Mouse (Mus musculus) left cerebral cortex, postnatal 4 days (tissue): ENCODE measurements around the gene Gm34653. TPM values are rescaled to one million over a fixed set of nuclear protein-coding genes. Genes with fewer than 3 reads are reported as not detected.
A peak's percentile ranks its signal among the peaks of the same experiment; 100 is the strongest.
"Not testable (repeated sequence)": the region's sequence is repeated elsewhere in the genome, so short reads cannot be mapped to it uniquely, and the experiment has no call there.

ENCODE experiments used
- DNase-seq: peaks from one replicate; pipeline ENCODE4 v3.0.0-alpha.2; 2022
- intact Hi-C: fragments of 180-260 bp; cut with DNase I; formaldehyde crosslinking; loops from one replicate; pipeline ENCODE4 v1.15.1; 2025
- total RNA-seq, 2 experiments: library from RNA; stranded (reverse); gene quantifications; 2 replicates each; pipeline ENCODE4 v1.2.3; 2021

Gm34653 gene
- total RNA-seq = not detected

DNA sequence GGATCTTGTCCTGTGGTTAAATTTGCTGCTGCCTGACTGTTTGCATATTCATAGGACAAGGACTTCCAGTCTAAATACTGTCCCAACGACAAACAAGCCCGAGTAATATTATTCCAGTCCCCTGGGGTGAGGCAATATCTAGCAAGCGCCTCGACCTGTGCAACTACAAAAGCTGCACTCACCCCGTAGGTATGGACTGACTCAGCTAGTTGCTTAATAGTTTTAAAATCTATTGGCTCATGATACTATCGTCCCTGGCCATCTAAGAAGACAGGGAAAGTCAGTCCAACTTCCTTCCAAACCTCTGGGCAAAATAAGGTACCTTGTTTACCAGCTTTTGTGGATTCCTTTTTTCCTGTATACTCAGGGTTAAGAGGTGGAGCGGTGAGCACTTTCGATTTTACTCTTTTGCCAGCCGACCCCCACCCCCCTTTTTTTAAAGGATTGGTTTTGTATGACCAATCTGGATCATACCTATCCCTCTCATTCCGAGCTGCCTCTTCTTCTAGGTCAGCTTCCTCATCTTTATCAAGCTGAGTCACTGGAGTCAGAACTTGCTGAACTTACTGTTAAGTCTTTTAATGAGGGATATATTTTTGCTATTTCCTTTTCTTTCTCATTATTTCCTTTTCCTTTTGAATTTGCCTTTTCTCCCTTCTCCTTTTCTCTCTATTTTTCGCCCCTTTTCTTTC, at the start of gene Gm34653:
Gene Gm34653, plus strand, starts transcription at position 242 of the 692 bp plus-strand sequence.
- DNase-seq, intact Hi-C loops: not testable (repeated sequence)

DNA sequence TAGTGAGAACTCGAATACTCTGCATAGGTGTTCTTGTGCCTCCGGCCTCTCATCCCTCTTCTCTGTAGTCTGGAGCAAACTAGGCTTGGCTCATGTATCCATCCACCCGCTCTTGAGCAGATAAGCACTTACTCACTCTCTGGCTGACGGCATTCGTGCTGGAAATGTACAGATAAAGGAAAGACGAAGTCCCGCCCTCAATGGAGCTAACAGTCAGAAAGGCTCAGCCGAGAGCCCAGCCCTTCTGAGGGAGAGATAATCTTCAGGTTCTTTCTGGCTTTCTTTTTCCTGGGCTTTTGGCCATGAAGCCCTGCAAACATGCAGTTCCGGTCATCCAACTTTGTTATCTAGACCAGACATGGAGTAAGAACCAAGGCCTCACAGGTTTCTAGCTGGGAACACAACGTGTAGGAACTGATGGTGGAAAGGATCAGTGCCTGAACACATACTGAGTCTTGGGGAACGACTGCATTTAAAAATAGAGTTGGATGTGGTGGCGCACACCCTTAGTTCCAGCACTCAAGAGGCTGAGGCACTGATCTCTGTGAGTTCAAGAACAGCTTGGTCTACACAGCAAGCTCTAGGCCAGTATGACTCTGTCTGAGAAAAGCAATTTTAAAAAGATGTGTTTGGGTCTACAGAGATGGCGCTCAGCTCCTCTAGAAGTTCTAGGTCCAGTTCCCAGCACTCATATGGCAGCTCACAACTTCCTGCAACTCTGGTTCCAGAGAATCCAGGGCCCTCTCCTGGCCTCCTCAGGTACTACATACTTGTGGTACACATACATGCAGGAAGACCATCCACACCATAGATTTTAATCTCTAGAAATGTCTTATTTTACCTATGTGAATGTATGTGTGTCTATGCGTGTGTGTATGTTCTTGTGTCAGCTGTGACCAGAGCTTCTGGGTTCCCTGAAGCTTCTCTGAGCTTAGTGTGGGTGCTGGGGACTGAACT, 49.5 kb upstream of the Gm34653 start:
- DNase-seq = no peak
- intact Hi-C loops = no loop called here

DNA sequence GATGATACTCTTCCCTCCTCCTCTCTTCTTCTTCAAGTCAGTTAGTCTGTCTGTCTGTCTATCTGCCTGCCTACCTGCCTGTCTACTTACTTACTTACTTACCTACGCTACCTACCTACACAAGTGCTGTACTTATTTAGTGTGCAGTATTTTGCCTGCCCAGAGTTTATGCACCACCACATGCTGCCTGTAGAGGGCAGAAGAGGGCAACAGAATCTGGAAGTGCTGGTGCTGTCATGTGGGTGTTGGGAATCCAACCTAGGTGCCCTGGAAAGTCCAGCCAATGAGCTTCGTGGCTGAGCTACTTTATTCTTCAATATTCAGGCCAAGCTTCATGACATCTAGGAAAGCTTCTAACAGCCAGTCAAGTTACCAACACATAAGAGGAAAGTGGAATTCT, 48.7 kb upstream of the Gm34653 start:
- intact Hi-C loops = no loop called here
- DNase-seq = no peak

DNA sequence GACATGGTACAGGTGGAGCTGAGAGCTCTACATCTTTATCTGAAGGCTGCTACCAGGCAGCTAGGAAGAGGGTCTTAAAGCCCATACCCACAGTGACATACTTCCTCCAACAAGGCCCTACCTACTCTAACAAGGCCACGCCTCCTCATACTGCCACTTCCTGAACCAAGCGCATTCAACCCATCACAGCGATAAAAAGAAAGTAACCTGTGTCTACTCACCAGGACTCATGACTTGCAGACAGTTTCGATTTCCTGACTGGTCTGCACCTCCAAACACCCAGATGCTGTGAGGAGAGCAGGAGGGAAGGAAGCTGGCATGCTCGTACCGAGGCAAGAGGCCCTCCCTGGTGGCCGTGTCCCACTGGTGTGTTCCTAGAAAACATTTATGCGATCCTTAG, 42.5 kb upstream of the Gm34653 start:
- no peak for DNase-seq
- intact Hi-C loops = no loop called here

DNA sequence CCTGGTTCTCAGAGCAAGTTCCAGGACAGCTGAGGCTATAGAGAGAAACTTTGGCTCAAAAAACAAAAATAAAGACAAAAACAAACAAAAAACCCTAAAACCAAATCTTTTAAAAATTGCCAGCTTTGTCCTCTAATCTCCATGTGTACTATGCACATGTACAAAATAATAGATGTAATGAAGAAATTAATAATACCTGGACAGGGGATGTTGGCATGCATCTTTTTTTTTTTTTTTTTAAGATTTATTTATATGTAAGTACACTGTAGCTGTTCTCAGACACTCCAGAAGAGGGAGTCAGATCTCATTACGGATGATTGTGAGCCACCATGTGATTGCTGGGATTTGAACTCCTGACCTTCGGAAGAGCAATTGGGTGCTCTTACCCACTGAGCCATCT, 40.3 kb upstream of the Gm34653 start:
- intact Hi-C loops, DNase-seq: not testable (repeated sequence)

DNA sequence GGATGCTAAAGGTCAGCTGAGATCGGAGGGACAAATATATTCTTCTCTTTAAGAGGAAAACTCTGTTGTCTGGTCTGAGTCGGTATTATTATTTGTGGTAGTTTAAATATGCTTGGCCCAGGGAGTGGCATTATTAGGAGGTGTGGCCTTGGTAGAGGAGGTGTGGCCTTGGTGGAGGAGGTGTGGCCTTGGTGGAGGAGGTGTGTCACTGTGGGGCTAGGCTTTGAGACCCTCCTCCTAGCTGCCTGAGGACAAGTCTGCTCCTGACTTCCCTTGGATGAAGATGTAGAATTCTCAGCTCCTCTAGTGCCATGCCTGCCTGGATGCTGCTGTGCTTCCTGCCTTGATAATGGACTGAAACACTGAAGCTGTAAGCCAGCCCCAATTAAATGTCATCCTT, 38.3 kb upstream of the Gm34653 start:
- intact Hi-C loops = no loop called here
- DNase-seq = no peak

DNA sequence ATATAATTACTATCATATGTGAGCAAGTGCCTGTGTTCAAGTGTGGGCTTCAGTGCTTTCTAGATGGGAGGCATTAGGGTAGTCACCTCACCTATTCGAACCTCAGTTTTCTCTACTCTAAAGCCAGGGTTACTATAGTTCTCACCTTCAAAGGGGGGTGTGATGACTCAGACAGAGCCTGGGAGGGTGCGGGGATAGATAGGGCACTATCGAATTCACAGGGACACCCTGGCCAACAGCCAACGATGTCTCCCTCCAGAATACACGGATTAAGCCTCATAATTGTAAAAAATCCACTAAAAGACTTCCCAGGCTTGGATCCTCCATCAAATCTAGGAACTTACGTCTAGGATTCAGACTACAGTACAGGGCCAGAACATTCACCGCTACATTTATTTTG, 37.4 kb upstream of the Gm34653 start:
- intact Hi-C loops = no loop called here
- DNase-seq = no peak

DNA sequence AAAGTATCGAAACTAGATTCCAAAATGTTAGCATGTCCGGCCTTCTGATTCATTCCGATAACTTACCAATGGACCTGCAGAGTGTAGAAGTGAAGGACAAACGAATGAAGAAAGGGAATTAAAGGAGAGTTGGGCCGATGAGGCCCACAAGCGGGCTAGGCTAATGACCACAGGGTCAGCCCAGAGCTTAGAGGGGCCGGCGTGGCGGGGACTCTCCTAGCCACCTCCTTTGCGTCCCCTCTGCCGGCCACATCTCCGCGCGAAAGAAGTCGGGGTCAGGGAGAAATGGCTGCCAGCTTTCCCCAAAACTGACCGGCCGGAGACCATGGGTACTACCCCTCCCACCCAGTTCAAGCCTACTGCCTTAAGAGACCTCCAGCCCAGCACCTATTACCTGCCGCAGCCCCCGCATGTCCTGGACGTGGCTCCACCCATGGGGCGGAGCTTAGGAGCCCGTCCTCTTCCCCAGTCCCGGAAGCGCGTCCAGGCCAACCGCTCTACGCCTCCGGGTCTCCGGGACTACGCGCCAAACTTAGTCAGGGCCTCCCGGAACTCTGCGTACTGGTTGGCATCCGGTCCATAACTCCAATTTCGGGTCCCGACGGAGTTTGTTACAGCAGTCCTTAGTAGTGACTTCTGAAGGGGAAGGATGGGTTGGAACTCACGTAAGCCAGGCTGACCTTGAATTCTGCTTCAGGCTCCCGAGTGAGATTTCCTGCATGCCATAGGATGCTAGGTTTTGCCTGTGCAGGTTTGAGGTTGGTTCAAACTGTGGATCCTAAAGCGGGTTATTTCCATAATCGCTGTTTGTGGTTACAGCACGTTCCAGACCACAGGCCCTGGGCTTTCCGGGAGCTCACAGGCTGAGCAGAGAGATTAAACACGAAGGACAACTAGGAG, 33.2 kb upstream of the Gm34653 start, which contains the start of gene Rabepk:
Gene Rabepk, minus strand, starts transcription at position 556 of the 900 bp plus-strand sequence.
- intact Hi-C loops = no loop called here
- DNase-seq = peak; percentile 72

DNA sequence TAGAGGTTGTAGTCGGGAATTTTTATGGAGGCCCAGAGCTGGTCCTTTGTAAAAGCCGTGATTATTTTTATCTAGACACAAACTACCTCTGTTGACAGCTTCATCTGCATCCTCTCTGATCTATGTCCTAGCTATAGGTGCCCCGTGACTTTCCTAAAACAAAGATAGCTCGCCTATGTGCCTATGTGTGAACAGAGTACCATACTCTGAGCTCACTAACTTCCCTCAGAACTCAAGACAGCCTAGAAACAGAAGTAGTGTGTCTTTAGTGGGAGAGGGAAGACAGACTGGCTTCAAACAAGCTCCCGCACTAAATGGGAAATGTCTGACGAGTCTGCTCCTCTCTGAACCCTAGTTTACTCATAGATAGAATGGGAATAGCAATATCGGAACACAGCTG, 32.4 kb upstream of the Gm34653 start:
- intact Hi-C loops = no loop called here
- no peak for DNase-seq

DNA sequence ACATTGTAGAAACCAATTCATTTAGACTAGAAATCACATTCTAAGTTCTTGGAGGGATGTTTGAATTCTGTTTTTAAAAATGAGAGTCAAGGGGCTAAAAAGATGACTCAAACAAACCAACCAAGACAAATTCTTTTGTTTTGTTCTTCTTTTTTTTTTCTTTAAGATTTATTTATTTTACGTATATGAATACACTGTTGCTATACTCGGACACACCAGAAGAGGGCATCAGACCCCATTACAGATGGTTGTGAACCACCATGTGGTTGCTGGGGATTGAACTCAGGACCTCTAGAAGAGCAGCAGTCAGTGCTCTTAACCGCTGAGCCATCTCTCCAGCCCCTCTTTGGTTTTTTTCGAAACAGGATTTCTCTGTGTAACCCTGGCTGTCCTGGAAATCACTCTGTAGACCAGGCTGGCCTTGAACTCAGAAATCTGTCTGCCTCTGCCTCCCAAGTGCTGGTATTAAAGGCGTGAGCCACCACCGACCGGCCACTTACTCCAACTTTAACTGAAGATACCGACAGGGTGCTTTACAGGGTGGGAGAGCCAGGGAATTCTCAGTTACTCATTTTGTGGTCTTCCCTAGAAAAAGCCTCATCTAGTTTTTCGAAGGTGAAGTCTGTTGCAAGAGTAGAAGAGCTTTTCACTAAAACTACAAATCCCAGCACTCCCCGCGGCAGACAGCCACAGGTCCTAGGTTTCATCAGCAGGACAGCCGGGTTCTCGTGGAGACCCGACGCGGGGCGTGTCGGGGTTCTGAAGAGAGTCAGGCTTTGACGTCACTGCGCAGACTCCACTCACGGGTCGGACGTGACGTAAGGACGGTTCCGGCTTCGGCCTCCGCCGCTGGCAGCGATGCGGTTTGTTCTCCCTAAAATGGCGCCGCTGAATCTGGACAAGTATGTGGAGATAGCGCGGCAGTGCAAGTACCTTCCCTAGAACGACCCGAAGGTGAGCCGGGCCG, 31.0 kb upstream of the Gm34653 start:
- intact Hi-C loops = no loop called here

DNA sequence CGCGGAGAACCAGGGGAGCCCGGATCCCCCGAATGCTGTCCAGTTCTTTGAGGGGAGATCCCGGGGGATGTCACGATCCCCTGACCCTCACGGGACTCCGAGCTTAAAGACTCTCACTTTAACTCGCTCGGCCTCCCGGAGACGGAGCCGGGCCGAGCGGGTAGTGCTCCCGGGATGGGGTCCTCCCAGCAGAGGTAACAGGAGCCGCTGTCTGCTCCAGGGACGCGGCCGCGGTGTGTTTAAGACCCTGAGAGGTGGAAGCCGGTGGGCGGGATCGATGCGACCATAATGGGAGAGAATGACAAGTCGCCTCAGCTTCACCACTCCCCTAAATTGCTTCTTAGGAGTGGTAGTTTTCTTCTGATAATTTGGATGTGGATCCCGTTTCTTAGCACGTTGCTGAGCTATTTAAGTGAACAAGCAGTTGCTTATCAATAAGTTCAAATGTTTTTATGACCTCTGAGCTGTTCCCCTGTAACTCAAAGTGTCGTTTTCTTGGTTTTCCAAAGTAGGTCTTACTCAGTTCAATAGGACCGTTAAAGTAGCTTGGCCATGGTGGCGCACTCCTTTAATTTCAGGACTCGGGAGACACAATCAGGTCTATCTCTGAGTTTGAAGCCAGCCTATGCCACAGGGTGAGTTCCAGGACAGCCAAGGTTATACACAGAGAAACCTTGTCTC, 30.1 kb upstream of the Gm34653 start:
- intact Hi-C loops, DNase-seq: not testable (repeated sequence)

More for the DNA sequence above, 31.0 kb upstream of the Gm34653 start:
- DNase-seq = peak; percentile 97

DNA sequence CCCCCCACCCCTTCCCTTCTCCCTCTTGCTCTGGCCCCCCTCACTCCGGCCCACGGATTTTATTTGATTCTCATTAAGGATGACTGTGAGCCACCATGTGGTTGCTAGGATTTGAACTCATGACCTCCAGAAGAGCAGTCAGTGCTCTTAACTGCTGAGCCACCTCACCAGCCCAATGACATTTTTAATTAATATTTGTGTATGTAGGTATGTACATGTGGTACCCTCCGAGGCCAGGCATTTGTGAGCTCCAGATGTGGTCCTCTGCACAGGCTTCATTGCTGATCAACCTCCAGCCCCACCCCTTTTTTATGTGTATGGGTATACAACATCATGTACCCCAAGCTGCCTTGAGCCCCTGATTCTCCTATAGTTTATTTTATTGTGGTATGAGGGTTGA, 29.1 kb upstream of the Gm34653 start:
- DNase-seq = no peak

DNA sequence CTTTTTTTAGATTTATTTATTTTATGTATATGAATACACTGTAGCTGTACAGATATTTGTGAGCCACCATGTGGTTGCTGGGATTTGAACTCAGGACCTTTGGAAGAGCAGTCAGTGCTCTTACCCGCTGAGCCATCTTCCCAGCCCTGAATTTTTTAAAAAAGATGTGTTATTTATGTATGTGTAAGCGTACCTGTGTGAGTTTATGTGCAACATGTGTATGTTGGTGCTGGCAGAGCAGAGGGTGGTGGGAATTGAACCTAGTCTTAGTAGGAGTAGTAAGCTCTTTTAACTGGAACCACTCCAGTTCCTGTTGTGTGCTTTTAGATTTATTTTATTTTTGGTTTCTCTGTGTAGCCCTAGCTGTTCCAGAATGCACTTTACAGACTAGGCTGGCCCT, 28.6 kb upstream of the Gm34653 start:
- DNase-seq = no peak
- intact Hi-C loops = no loop called here

More for the DNA sequence above, 29.1 kb upstream of the Gm34653 start:
- intact Hi-C loops = no loop called here

DNA sequence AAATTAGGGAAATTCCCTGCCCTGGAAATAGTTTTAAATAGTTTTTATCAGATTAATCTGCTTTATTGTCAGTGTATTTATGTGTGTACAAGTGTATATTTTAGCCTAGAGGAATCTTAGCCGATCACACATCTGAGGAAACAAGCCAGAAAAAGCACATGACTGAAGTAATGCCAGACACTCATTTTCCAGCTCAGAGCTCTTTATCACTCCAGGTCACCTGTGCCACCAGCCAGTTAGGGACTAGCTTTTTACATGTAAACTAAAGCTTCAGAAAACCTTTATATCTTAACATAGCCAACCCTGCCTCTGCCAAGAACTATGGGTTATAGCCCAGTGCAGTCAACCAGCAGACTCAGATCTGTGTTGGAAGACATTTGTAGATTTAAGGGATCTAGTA, 28.0 kb upstream of the Gm34653 start:
- intact Hi-C loops = no loop called here
- DNase-seq = no peak

DNA sequence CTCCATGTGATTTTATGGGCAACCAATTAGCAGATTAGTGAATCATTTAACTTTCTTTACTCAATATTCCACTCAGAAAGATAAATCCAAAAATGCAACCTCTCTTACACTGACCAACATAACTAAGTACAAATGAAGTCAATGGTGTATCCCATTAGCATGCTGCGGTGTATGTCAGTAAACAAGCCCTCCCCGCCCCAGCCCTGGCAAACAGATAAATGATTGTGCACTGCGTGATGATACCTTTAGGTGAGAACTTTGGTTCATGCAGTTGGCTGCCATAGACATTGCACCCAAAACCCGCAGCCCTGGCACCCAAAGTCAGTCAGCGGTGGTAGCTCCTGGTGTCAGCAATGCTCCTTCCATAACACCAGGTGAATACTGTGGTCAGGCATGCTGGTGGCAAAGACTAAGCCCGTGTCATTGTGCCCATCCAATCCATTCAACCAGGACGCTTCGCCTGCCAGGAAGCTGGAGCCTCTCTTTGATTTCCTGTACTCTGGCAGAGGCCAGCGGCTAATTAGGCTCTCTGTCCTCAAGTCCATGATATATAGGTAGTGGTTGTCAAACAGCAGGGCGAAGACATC, 27.4 kb upstream of the Gm34653 start:
- no peak for DNase-seq
- intact Hi-C loops = no loop called here

DNA sequence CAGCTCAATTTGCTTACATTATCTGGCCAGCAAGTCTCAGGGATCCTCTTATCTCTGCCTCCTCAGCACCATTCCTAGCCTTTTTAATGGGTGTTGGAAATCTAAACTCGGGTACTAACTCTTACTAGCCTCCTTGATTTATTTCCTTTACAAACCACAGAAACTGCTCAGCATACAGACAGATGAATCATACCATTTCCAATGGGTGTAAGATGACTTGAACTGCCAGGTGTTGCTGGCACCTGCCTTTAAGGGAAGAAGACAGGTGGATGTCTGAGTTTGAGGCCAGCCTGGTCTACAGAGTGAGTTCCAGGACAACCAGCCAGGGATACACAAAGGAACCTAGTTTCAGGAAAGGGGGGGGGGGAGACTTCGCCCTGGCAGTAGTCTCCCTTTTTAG, 24.8 kb upstream of the Gm34653 start:
- DNase-seq = no peak
- intact Hi-C loops = no loop called here

DNA sequence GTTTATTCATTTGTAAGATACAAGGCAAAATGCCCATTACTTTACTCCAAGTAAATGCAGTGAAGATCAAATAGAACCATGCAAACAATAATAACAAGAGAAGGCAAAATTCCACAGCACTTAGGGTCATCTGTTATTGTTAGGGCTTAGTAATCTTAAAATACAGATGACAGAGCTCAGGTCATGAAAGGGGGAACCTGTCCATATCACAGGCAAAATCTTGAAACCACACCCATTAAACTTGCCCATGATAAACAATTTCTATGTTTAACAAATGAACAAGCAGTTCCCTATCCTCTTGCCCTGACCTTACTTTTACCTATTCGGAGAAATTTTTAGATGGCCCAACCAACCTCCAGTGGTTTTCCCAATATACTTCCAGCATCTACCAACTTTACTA, 23.2 kb upstream of the Gm34653 start:
- intact Hi-C loops = no loop called here
- no peak for DNase-seq

DNA sequence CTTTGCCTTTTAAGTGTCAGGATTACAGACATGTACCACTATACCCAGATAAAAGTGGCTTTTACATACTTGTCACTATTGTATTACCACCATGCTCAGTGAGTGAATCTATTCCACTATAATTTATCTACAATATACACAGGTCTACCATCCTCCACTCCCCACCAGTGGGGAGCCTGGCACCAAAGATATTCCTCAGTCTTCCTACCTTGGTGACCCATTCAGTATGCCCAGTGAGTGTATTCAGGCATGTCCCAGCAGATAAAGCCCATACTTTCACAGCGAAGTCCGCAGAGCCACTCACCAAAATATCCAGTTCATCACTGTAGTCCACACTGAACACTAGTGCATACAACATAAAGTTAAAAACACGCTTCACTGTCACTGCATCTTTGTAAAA, 22.0 kb upstream of the Gm34653 start:
- intact Hi-C loops = no loop called here
- no peak for DNase-seq

DNA sequence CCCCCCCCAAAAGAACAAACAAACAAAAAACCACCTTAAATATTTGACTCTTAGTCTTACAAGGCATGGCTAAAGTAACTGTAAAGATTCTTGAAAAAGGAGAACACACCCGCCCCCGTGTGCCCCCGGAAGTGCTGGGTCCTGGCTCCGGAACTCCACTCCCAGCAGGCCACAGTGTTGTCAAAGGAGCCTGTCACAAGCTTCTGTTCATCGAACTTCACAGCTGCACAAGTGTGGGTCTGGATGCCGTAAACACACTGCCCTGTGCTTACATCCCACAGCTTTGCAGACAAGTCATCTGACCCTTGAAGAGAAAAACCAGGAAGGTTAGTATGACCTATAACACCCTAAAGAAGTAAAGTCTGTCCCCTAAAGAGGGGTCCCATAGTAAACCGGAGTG, 20.1 kb upstream of the Gm34653 start:
- no peak for DNase-seq
- intact Hi-C loops = no loop called here
